Mouse (Mus musculus): ENCODE results near the gene Arhgap6. TPM values are rescaled to one million over a fixed set of nuclear protein-coding genes. Genes with fewer than 3 reads are reported as not detected.

The Arhgap6 gene
- total RNA-seq, 1 experiment = 1.8 TPM

- no peak for DNase-seq (ENCODE audit: low read depth, low spot score)
- H3K27ac ChIP-seq (ENCODE audit: insufficient read depth, low read depth, low read length, poor library complexity, severe bottlenecking) = no peak within 1 kb of the TSS
- no peak within 1 kb of the TSS for H3K9ac ChIP-seq (ENCODE audit: insufficient read depth, low read depth, low read length, poor library complexity, severe bottlenecking)
- in situ Hi-C loops (cut with MboI; ENCODE audit: low sequenced_read_pairs in 2 of 2, unreplicated experiment in 2 of 2) = no loop called here
- no peaks in the 10 kb centered on the region for H3K36me3 ChIP-seq (ENCODE audit: control insufficient read depth, insufficient read depth, low read length, poor library complexity, severe bottlenecking)
- no peaks in the 10 kb centered on the region for H3K4me1 ChIP-seq (ENCODE audit: control insufficient read depth in 2 of 2, insufficient read depth in 2 of 2, low read length in 2 of 2, poor library complexity in 1 of 2)
- H3K9me3 ChIP-seq (ENCODE audit: control insufficient read depth, insufficient read depth, low read depth, low read length) = no peaks in the 10 kb centered on the region
- TF ChIP-seq MAFK (IDR thresholded peaks at IDR 0.05; ENCODE audit: insufficient read depth, low read depth, low read length) = no peak
- TF ChIP-seq HCFC1 (IDR thresholded peaks at IDR 0.05; ENCODE audit: borderline replicate concordance, insufficient read depth, low read length) = no peak
- TF ChIP-seq ZC3H11A (IDR thresholded peaks at IDR 0.05; ENCODE audit: borderline replicate concordance, low read depth, low read length) = no peak
- no peak for TF ChIP-seq CHD2 (IDR thresholded peaks at IDR 0.05; ENCODE audit: low read depth, low read length)
- TF ChIP-seq ZNF384 (IDR thresholded peaks at IDR 0.05; ENCODE audit: low read depth, low read length) = no peak
- H3K4me3 ChIP-seq (ENCODE audit: insufficient read depth in 1 of 2, low read depth in 1 of 2, low read length in 2 of 2, poor library complexity in 1 of 2, severe bottlenecking in 1 of 2) = no peak within 1 kb of the TSS
Measured at GRCm38 (mm10) chrX:169187100-169187499, 392.2 kb downstream of the Arhgap6 start, which contains the start of gene Amelx. TSS of gene Amelx (minus strand) at chrX:169187200.

- TF ChIP-seq ZC3H11A (IDR thresholded peaks at IDR 0.05; ENCODE audit: borderline replicate concordance, low read depth, low read length) = no peak
- TF ChIP-seq ZNF384 (IDR thresholded peaks at IDR 0.05; ENCODE audit: low read depth, low read length) = no peak
- no peak for TF ChIP-seq CHD2 (IDR thresholded peaks at IDR 0.05; ENCODE audit: low read depth, low read length)
- TF ChIP-seq MAFK (IDR thresholded peaks at IDR 0.05; ENCODE audit: insufficient read depth, low read depth, low read length) = no peak
- no peak for TF ChIP-seq HCFC1 (IDR thresholded peaks at IDR 0.05; ENCODE audit: borderline replicate concordance, insufficient read depth, low read length)
- in situ Hi-C loops (cut with MboI; ENCODE audit: low sequenced_read_pairs in 2 of 2, unreplicated experiment in 2 of 2) = no loop called here
- Histone ChIP-seq H3K4me3 (ENCODE audit: insufficient read depth in 1 of 2, low read depth in 1 of 2, low read length in 2 of 2, poor library complexity in 1 of 2, severe bottlenecking in 1 of 2) (no peak overlapping the region), H3K36me3 (ENCODE audit: control insufficient read depth, insufficient read depth, low read length, poor library complexity, severe bottlenecking) (no peaks in the 10 kb centered on the region), H3K4me1 (ENCODE audit: control insufficient read depth in 2 of 2, insufficient read depth in 2 of 2, low read length in 2 of 2, poor library complexity in 1 of 2) (no peaks in the 10 kb centered on the region), H3K27ac (ENCODE audit: insufficient read depth, low read depth, low read length, poor library complexity, severe bottlenecking) (no peak overlapping the region), H3K9me3 (ENCODE audit: control insufficient read depth, insufficient read depth, low read depth, low read length) (no peaks in the 10 kb centered on the region), H3K9ac (ENCODE audit: insufficient read depth, low read depth, low read length, poor library complexity, severe bottlenecking) (no peak overlapping the region)
- no peak for DNase-seq (ENCODE audit: low read depth, low spot score)
Measured at GRCm38 (mm10) chrX:169210019-169210418, 415.1 kb downstream of the Arhgap6 start.

DNA sequence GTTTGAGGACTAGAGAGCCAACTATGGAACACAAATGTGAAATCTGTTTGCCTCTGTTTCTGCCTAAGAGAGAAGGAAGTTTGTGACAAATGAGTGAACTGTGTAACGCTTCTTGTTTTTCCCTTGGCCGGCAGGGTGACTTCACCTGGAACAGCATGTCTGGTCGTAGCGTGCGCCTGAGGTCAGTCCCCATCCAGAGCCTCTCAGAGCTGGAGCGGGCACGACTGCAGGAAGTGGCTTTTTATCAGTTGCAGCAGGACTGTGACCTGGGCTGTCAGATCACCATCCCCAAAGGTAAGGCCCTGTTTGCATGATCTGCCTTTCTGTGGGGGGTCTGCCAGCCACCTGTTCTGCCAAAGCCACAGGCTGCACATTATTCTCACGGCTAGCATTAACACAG is 425.2 kb downstream of the Arhgap6 start:
- TF ChIP-seq CHD2 (IDR thresholded peaks at IDR 0.05; ENCODE audit: low read depth, low read length) = no peak
- no peak for TF ChIP-seq ZC3H11A (IDR thresholded peaks at IDR 0.05; ENCODE audit: borderline replicate concordance, low read depth, low read length)
- no peak for TF ChIP-seq MAFK (IDR thresholded peaks at IDR 0.05; ENCODE audit: insufficient read depth, low read depth, low read length)
- no peak for TF ChIP-seq ZNF384 (IDR thresholded peaks at IDR 0.05; ENCODE audit: low read depth, low read length)
- no peak for TF ChIP-seq HCFC1 (IDR thresholded peaks at IDR 0.05; ENCODE audit: borderline replicate concordance, insufficient read depth, low read length)
- in situ Hi-C loops (cut with MboI; ENCODE audit: low sequenced_read_pairs in 2 of 2, unreplicated experiment in 2 of 2) = no loop called here
- no peaks in the 10 kb centered on the region for H3K9me3 ChIP-seq (ENCODE audit: control insufficient read depth, insufficient read depth, low read depth, low read length)
- H3K4me1 ChIP-seq (ENCODE audit: control insufficient read depth in 2 of 2, insufficient read depth in 2 of 2, low read length in 2 of 2, poor library complexity in 1 of 2) = no peaks in the 10 kb centered on the region
- no peaks in the 10 kb centered on the region for H3K36me3 ChIP-seq (ENCODE audit: control insufficient read depth, insufficient read depth, low read length, poor library complexity, severe bottlenecking)
- H3K4me3 ChIP-seq (ENCODE audit: insufficient read depth in 1 of 2, low read depth in 1 of 2, low read length in 2 of 2, poor library complexity in 1 of 2, severe bottlenecking in 1 of 2) = no peak overlapping the region
- no peak overlapping the region for H3K9ac ChIP-seq (ENCODE audit: insufficient read depth, low read depth, low read length, poor library complexity, severe bottlenecking)
- no peak overlapping the region for H3K27ac ChIP-seq (ENCODE audit: insufficient read depth, low read depth, low read length, poor library complexity, severe bottlenecking)
- DNase-seq (ENCODE audit: low read depth, low spot score) = no peak

DNA sequence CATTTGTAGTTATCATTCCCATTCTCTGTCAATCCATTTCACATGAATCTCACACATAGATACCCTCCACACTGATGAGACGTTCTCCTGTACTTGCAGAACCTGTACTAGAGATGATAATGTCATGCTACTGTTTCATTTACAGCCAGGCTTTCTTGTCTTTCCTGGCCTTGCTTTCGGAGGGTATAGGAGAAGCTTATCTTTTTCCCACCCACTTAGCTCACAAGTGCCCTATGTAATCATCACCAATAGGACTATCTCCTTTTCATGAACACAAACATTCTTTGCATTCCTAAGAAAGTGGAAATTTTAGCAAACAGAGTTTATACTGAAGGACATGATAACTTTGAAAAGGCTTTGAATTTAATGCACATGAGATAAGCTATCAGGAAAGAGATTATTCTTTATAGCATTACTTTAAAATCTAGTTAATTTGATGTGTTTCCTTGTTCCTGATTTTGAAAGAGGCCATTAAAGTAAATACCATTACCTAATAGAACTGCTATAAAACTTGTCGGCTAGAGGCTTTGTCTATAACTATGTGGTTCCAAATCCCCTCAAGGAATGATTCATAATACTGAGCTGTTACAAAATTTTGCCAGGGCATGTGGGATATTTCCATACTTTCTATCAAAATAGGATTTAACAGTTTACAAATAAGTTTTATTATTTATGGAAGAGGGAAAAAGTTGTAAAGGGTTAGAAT is 427.6 kb downstream of the Arhgap6 start:
- H3K36me3 ChIP-seq (ENCODE audit: control insufficient read depth, insufficient read depth, low read length, poor library complexity, severe bottlenecking) = no peaks in the 10 kb centered on the region
- no peak for TF ChIP-seq ZC3H11A (IDR thresholded peaks at IDR 0.05; ENCODE audit: borderline replicate concordance, low read depth, low read length)
- no peak for TF ChIP-seq ZNF384 (IDR thresholded peaks at IDR 0.05; ENCODE audit: low read depth, low read length)
- TF ChIP-seq MAFK (IDR thresholded peaks at IDR 0.05; ENCODE audit: insufficient read depth, low read depth, low read length) = no peak
- no peak for TF ChIP-seq HCFC1 (IDR thresholded peaks at IDR 0.05; ENCODE audit: borderline replicate concordance, insufficient read depth, low read length)
- no peak for TF ChIP-seq CHD2 (IDR thresholded peaks at IDR 0.05; ENCODE audit: low read depth, low read length)
- in situ Hi-C loops (cut with MboI; ENCODE audit: low sequenced_read_pairs in 2 of 2, unreplicated experiment in 2 of 2) = no loop called here
- no peaks in the 10 kb centered on the region for H3K9me3 ChIP-seq (ENCODE audit: control insufficient read depth, insufficient read depth, low read depth, low read length)
- H3K4me1 ChIP-seq (ENCODE audit: control insufficient read depth in 2 of 2, insufficient read depth in 2 of 2, low read length in 2 of 2, poor library complexity in 1 of 2) = no peaks in the 10 kb centered on the region
- no peak overlapping the region for H3K27ac ChIP-seq (ENCODE audit: insufficient read depth, low read depth, low read length, poor library complexity, severe bottlenecking)
- no peak for DNase-seq (ENCODE audit: low read depth, low spot score)
- no peak overlapping the region for H3K4me3 ChIP-seq (ENCODE audit: insufficient read depth in 1 of 2, low read depth in 1 of 2, low read length in 2 of 2, poor library complexity in 1 of 2, severe bottlenecking in 1 of 2)
- H3K9ac ChIP-seq (ENCODE audit: insufficient read depth, low read depth, low read length, poor library complexity, severe bottlenecking) = no peak overlapping the region
